Mouse (Mus musculus): ENCODE results near the gene Ice2. TPM values are rescaled to one million over a fixed set of nuclear protein-coding genes. Genes with fewer than 3 reads are reported as not detected.

The Ice2 gene
- polyA plus RNA-seq, 1 experiment: 2.6 TPM

GRCm38 (mm10) chr9:69362766-69363165 is 34.9 kb upstream of the Ice2 start:
- H3K4me3 ChIP-seq (ENCODE audit: insufficient read depth, poor library complexity, severe bottlenecking): no peak overlapping the region

GRCm38 (mm10) chr9:69364117-69364516 is 33.6 kb upstream of the Ice2 start:
- H3K4me3 ChIP-seq (ENCODE audit: insufficient read depth, poor library complexity, severe bottlenecking): no peak overlapping the region

More at GRCm38 (mm10) chr9:69362766-69363165, 34.9 kb upstream of the Ice2 start:
- Histone ChIP-seq H3K27me3 (ENCODE audit: control insufficient read depth, insufficient read depth, insufficient read length) (peaks cover 10% of the 10 kb centered on the region), H3K79me2 (ENCODE audit: control insufficient read depth, insufficient read depth) (no peaks in the 10 kb centered on the region), H3ac (ENCODE audit: control insufficient read depth, insufficient read length, low read depth) (no peak overlapping the region), H3K36me3 (ENCODE audit: control insufficient read depth, insufficient read depth) (no peaks in the 10 kb centered on the region), H3K79me3 (ENCODE audit: low read depth) (no peaks in the 10 kb centered on the region)
- TF ChIP-seq MYOD1 (IDR thresholded peaks at IDR 0.05; ENCODE audit: control insufficient read depth, insufficient read length, low read depth): no peak
- no peak for TF ChIP-seq CTCF (IDR thresholded peaks at IDR 0.05; ENCODE audit: control insufficient read depth, insufficient read depth, insufficient read length)
- no peak for TF ChIP-seq MAX (IDR thresholded peaks at IDR 0.05)
- no peak for TF ChIP-seq CEBPB (IDR thresholded peaks at IDR 0.05; ENCODE audit: low read depth)
- no peak for TF ChIP-seq MYOG (IDR thresholded peaks at IDR 0.05; ENCODE audit: control insufficient read depth, extremely low read depth, insufficient read length)
- TF ChIP-seq FOSL1 (IDR thresholded peaks at IDR 0.05; ENCODE audit: insufficient read depth, low read length, poor library complexity, severe bottlenecking): no peak
- TF ChIP-seq USF1 (IDR thresholded peaks at IDR 0.05; ENCODE audit: low read depth): no peak

GRCm38 (mm10) chr9:69367055-69367454 is 30.7 kb upstream of the Ice2 start:
- H3K27me3 ChIP-seq (ENCODE audit: control insufficient read depth, insufficient read depth, insufficient read length): peaks cover 8% of the 10 kb centered on the region

More at GRCm38 (mm10) chr9:69364117-69364516, 33.6 kb upstream of the Ice2 start:
- Histone ChIP-seq H3K79me3 (ENCODE audit: low read depth) (no peaks in the 10 kb centered on the region), H3K36me3 (ENCODE audit: control insufficient read depth, insufficient read depth) (no peaks in the 10 kb centered on the region), H3ac (ENCODE audit: control insufficient read depth, insufficient read length, low read depth) (no peak overlapping the region), H3K27me3 (ENCODE audit: control insufficient read depth, insufficient read depth, insufficient read length) (peaks cover 6% of the 10 kb centered on the region), H3K79me2 (ENCODE audit: control insufficient read depth, insufficient read depth) (no peaks in the 10 kb centered on the region)
- no peak for TF ChIP-seq USF1 (IDR thresholded peaks at IDR 0.05; ENCODE audit: low read depth)
- no peak for TF ChIP-seq MYOG (IDR thresholded peaks at IDR 0.05; ENCODE audit: control insufficient read depth, extremely low read depth, insufficient read length)
- TF ChIP-seq CTCF (IDR thresholded peaks at IDR 0.05; ENCODE audit: control insufficient read depth, insufficient read depth, insufficient read length): no peak
- TF ChIP-seq MYOD1 (IDR thresholded peaks at IDR 0.05; ENCODE audit: control insufficient read depth, insufficient read length, low read depth): no peak
- TF ChIP-seq MAX (IDR thresholded peaks at IDR 0.05): no peak
- TF ChIP-seq CEBPB (IDR thresholded peaks at IDR 0.05; ENCODE audit: low read depth): no peak
- no peak for TF ChIP-seq FOSL1 (IDR thresholded peaks at IDR 0.05; ENCODE audit: insufficient read depth, low read length, poor library complexity, severe bottlenecking)

GRCm38 (mm10) chr9:69368071-69368470 is 29.6 kb upstream of the Ice2 start:
- H3K4me3 ChIP-seq (ENCODE audit: insufficient read depth, poor library complexity, severe bottlenecking): no peak overlapping the region
- H3ac ChIP-seq (ENCODE audit: control insufficient read depth, insufficient read length, low read depth): no peak overlapping the region
- H3K79me2 ChIP-seq (ENCODE audit: control insufficient read depth, insufficient read depth): no peaks in the 10 kb centered on the region
- TF ChIP-seq CTCF (IDR thresholded peaks at IDR 0.05; ENCODE audit: control insufficient read depth, insufficient read depth, insufficient read length) (peak; percentile 82), MAX (IDR thresholded peaks at IDR 0.05) (no peak), MYOD1 (IDR thresholded peaks at IDR 0.05; ENCODE audit: control insufficient read depth, insufficient read length, low read depth) (no peak), USF1 (IDR thresholded peaks at IDR 0.05; ENCODE audit: low read depth) (no peak)
- H3K36me3 ChIP-seq (ENCODE audit: control insufficient read depth, insufficient read depth): no peaks in the 10 kb centered on the region
- no peaks in the 10 kb centered on the region for H3K79me3 ChIP-seq (ENCODE audit: low read depth)
- H3K27me3 ChIP-seq (ENCODE audit: control insufficient read depth, insufficient read depth, insufficient read length): peaks cover 10% of the 10 kb centered on the region

More at GRCm38 (mm10) chr9:69367055-69367454, 30.7 kb upstream of the Ice2 start:
- no peak overlapping the region for H3ac ChIP-seq (ENCODE audit: control insufficient read depth, insufficient read length, low read depth)
- no peak for TF ChIP-seq USF1 (IDR thresholded peaks at IDR 0.05; ENCODE audit: low read depth)
- no peak for TF ChIP-seq MAX (IDR thresholded peaks at IDR 0.05)
- no peaks in the 10 kb centered on the region for H3K36me3 ChIP-seq (ENCODE audit: control insufficient read depth, insufficient read depth)
- no peaks in the 10 kb centered on the region for H3K79me2 ChIP-seq (ENCODE audit: control insufficient read depth, insufficient read depth)
- no peaks in the 10 kb centered on the region for H3K79me3 ChIP-seq (ENCODE audit: low read depth)
- no peak overlapping the region for H3K4me3 ChIP-seq (ENCODE audit: insufficient read depth, poor library complexity, severe bottlenecking)

- no peaks in the 10 kb centered on the region for H3K79me3 ChIP-seq (ENCODE audit: low read depth)
- TF ChIP-seq MYOD1 (IDR thresholded peaks at IDR 0.05; ENCODE audit: control insufficient read depth, insufficient read length, low read depth) (no peak), FOSL1 (IDR thresholded peaks at IDR 0.05; ENCODE audit: insufficient read depth, low read length, poor library complexity, severe bottlenecking) (no peak), CTCF (IDR thresholded peaks at IDR 0.05; ENCODE audit: control insufficient read depth, insufficient read depth, insufficient read length) (no peak), MAX (IDR thresholded peaks at IDR 0.05) (no peak), CEBPB (IDR thresholded peaks at IDR 0.05; ENCODE audit: low read depth) (no peak), USF1 (IDR thresholded peaks at IDR 0.05; ENCODE audit: low read depth) (no peak), MYOG (IDR thresholded peaks at IDR 0.05; ENCODE audit: control insufficient read depth, extremely low read depth, insufficient read length) (no peak)
- H3K79me2 ChIP-seq (ENCODE audit: control insufficient read depth, insufficient read depth): no peaks in the 10 kb centered on the region
- H3ac ChIP-seq (ENCODE audit: control insufficient read depth, insufficient read length, low read depth): no peak overlapping the region
- peaks cover 6% of the 10 kb centered on the region for H3K27me3 ChIP-seq (ENCODE audit: control insufficient read depth, insufficient read depth, insufficient read length)
- H3K4me3 ChIP-seq (ENCODE audit: insufficient read depth, poor library complexity, severe bottlenecking): no peak overlapping the region
- H3K36me3 ChIP-seq (ENCODE audit: control insufficient read depth, insufficient read depth): no peaks in the 10 kb centered on the region
Observed at GRCm38 (mm10) chr9:69371046-69371724, 26.5 kb upstream of the Ice2 start.

GRCm38 (mm10) chr9:69372871-69373270 is 24.8 kb upstream of the Ice2 start:
- Histone ChIP-seq H3K79me2 (ENCODE audit: control insufficient read depth, insufficient read depth) (no peaks in the 10 kb centered on the region), H3K27me3 (ENCODE audit: control insufficient read depth, insufficient read depth, insufficient read length) (peaks cover 6% of the 10 kb centered on the region), H3K36me3 (ENCODE audit: control insufficient read depth, insufficient read depth) (no peaks in the 10 kb centered on the region), H3K4me3 (ENCODE audit: insufficient read depth, poor library complexity, severe bottlenecking) (no peak overlapping the region), H3K79me3 (ENCODE audit: low read depth) (no peaks in the 10 kb centered on the region), H3ac (ENCODE audit: control insufficient read depth, insufficient read length, low read depth) (no peak overlapping the region)
- TF ChIP-seq MYOD1 (IDR thresholded peaks at IDR 0.05; ENCODE audit: control insufficient read depth, insufficient read length, low read depth): no peak
- TF ChIP-seq MAX (IDR thresholded peaks at IDR 0.05): no peak
- no peak for TF ChIP-seq USF1 (IDR thresholded peaks at IDR 0.05; ENCODE audit: low read depth)
- no peak for TF ChIP-seq MYOG (IDR thresholded peaks at IDR 0.05; ENCODE audit: control insufficient read depth, extremely low read depth, insufficient read length)
- TF ChIP-seq CEBPB (IDR thresholded peaks at IDR 0.05; ENCODE audit: low read depth): no peak
- no peak for TF ChIP-seq FOSL1 (IDR thresholded peaks at IDR 0.05; ENCODE audit: insufficient read depth, low read length, poor library complexity, severe bottlenecking)
- no peak for TF ChIP-seq CTCF (IDR thresholded peaks at IDR 0.05; ENCODE audit: control insufficient read depth, insufficient read depth, insufficient read length)
